Mouse (Mus musculus) liver, postnatal 0 days (tissue): Measurements from ENCODE around the gene Tmem145. TPM values are rescaled to one million over a fixed set of nuclear protein-coding genes. Genes with fewer than 3 reads are reported as not detected.

ENCODE experiments used
- ATAC-seq: fragments of 200-750 bp; cut with Nextera tagmentation; 2 replicates; pipeline ENCODE4 v1.8.0; 2017; ENCODE audit warnings: mild to moderate bottlenecking, moderate library complexity
- DNase-seq: peaks from one replicate; pipeline ENCODE4 v3.0.0-alpha.2; 2016
- H3K27ac ChIP-seq: fragments of 300-500 bp; sonication (generic); 2 replicates; pipeline ENCODE4 v1.5.1; 2014; ENCODE audit warnings: antibody characterized with exemption, moderate library complexity, mild to moderate bottlenecking, low read depth
- H3K27me3 ChIP-seq: fragments of 300-500 bp; sonication (generic); 2 replicates; pipeline ENCODE4 v1.6.1; 2014; ENCODE audit warnings: low read length, control low read depth, mixed read lengths; ENCODE audit not compliant: insufficient read depth
- H3K36me3 ChIP-seq: fragments of 300-500 bp; sonication (generic); replicated peaks from 2 replicates; pipeline ENCODE4 v1.6.1; 2014; ENCODE audit warnings: mild to moderate bottlenecking, control low read depth, low read length, moderate library complexity, mixed read lengths; ENCODE audit not compliant: insufficient read depth
- H3K4me1 ChIP-seq: fragments of 300-500 bp; sonication (generic); 2 replicates; pipeline ENCODE4 v1.6.1; 2014; ENCODE audit warnings: antibody characterized with exemption, mild to moderate bottlenecking, control low read depth; ENCODE audit not compliant: insufficient read depth
- H3K4me2 ChIP-seq: fragments of 300-500 bp; sonication (generic); 2 replicates; pipeline ENCODE4 v1.6.1; 2014; ENCODE audit warnings: low read depth, mild to moderate bottlenecking, low read length, moderate library complexity, mixed read lengths
- H3K4me3 ChIP-seq: fragments of 300-500 bp; sonication (generic); 2 replicates; pipeline ENCODE4 v1.5.1; 2014; ENCODE audit warnings: low read depth, low read length
- H3K9ac ChIP-seq: fragments of 300-500 bp; sonication (generic); replicated peaks from 2 replicates; pipeline ENCODE4 v1.6.1; 2014; ENCODE audit warnings: mild to moderate bottlenecking, moderate library complexity
- H3K9me3 ChIP-seq: fragments of 300-500 bp; sonication (generic); 2 replicates; pipeline ENCODE4 v1.6.1; 2016; ENCODE audit warnings: mild to moderate bottlenecking, control low read depth, low read length, mixed read lengths
- CTCF ChIP-seq: sonication (generic); IDR thresholded peaks from 2 replicates; pipeline ENCODE4 v1.5.1; 2016; ENCODE audit warnings: antibody characterized with exemption, low read depth
- EP300 ChIP-seq: IDR thresholded peaks from 2 replicates; pipeline ENCODE4 v1.6.1; 2016; ENCODE audit warnings: antibody characterized with exemption, low read depth, mild to moderate bottlenecking
- WGBS: fragments of 180-500 bp; shearing (Covaris S2); extraction: QIAGEN DNeasy Blood & Tissue Kit; methylation state at CpG from one replicate; pipeline ENCODE4 v1.1.7; 2014; ENCODE audit not compliant: insufficient replicate concordance; 5-methylcytosine and 5-hydroxymethylcytosine counted together
- polyA plus RNA-seq: library from polyadenylated mRNA; unstranded; fragments of >200 nt; fragmentation: Nextera tagmentation; extraction: Ambion mirVana; gene quantifications from 2 replicates; pipeline ENCODE4 v1.2.1, GENCODE M21; 2015

The Tmem145 gene
- polyA plus RNA-seq, 1 experiment from 2014 or later, result not detected

DNA sequence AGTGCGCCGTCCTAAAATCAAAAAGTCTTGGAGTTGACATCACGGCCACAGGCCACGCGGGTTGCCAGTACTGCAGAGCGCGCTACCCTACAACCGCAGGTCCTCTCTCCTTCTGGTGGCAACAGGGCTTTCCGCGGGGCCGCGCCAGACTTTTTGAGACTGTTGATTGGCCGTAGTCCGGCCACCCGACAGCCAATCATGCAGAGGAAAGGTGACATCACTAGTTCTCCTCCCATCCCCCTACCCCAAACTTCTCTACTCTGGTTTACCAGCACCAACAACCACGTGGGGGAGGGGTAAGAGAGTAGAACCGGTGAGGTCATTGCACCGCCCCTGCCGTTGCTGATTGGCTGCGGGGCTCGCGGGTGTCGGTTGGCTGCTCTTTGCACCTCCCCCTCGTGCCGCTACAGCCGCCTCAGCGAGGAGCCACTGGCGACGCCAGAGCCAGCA is 38.6 kb upstream of the Tmem145 start, which contains the start of gene Cic:
TSS of gene Cic (plus strand) at position 404 of the 450 bp plus-strand sequence.
- no peaks in the 10 kb centered on the region for H3K27me3 ChIP-seq
- no peaks in the 10 kb centered on the region for H3K9me3 ChIP-seq
- TF ChIP-seq EP300 (peak; percentile 13; the same call in 1 of the 2 replicates), CTCF (no peak)
- ATAC-seq (peak; percentile 79), DNase-seq (peak; percentile 98)
- peak within 1 kb of the TSS; percentile 92 for H3K9ac ChIP-seq
- WGBS, result under 1% methylated on average over 29 of the region's 29 CpGs
- peaks cover 37% of the 10 kb centered on the region for H3K4me1 ChIP-seq
- H3K4me3 ChIP-seq, result peak within 1 kb of the TSS; percentile 87
- peaks cover 12% of the 10 kb centered on the region; the same call in 1 of the 2 replicates for H3K36me3 ChIP-seq
- peak within 1 kb of the TSS; percentile 90 for H3K4me2 ChIP-seq
- peak within 1 kb of the TSS; percentile 98 for H3K27ac ChIP-seq

DNA sequence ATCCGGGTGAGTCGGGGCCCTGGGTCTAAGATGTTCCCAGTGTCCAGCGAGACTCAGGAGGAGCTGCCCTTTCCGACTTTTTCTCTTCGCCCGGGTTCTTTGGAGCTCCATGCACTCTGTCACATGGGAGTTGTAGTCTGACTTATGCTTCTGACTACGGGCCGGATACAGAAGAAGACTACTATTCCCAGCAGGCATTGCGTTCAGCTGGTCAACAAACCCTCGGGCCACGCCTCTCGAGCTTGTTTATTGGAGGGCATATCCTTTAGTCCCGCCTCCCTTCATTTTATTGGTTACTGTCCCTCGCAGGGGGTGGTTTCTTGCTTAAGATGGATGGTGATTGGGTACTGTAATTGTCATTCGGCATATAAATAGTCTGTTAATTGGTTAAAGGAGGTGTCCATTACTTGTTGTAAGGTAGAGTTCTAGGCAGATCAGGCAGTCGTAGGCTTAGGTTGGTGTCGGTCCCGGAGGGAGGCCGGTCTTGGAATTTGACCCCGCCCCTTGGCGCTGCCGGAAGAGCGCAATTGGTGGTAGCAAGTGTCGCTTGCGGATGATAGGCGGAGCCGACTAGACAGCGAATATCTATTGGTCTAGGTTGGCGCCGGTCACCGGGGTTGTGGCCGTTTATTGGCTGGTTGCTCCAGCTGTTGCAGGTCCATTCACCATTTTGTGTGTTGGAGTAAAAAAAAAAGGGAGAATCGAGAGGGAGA is 38.0 kb upstream of the Tmem145 start:
- Histone ChIP-seq H3K36me3 (peaks cover 17% of the 10 kb centered on the region), H3K27me3 (no peaks in the 10 kb centered on the region), H3K27ac (peak overlapping the region; percentile 98), H3K9ac (peak overlapping the region; percentile 92), H3K9me3 (no peaks in the 10 kb centered on the region), H3K4me3 (peak overlapping the region; percentile 87), H3K4me2 (peak overlapping the region; percentile 90), H3K4me1 (peaks cover 38% of the 10 kb centered on the region)
- ATAC-seq (peak; percentile 88), DNase-seq (peak; percentile 98)
- TF ChIP-seq EP300 (peak; percentile 82), CTCF (no peak)
- under 1% methylated on average over 33 of the region's 33 CpGs for WGBS

DNA sequence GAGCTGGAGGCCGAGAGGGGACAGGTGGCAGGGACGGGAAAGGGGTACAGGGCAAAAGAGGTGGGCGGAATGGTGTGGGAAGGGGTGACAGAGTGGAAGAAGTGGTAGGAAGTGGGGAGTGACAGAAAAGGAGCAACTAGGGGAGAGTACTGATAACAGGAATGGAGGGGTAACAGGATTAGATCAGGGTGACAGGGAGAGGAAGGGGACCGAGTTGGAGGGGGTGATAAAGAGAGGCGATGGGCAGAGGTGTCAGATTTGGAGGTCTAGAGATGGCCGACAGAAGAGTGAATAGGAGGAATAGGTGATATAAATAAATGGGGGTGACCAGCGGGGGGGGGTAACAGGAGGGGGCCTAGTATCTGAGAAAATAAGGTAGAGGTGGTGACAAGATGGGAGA is 37.3 kb upstream of the Tmem145 start:
- peak overlapping the region; percentile 90 for H3K4me2 ChIP-seq
- TF ChIP-seq CTCF (no peak), EP300 (no peak)
- H3K9ac ChIP-seq, result peak overlapping the region; percentile 92
- peak overlapping the region; percentile 87 for H3K4me3 ChIP-seq
- WGBS, result under 1% methylated on average over 7 of the region's 7 CpGs
- H3K4me1 ChIP-seq, result peaks cover 44% of the 10 kb centered on the region
- ATAC-seq, result no peak
- no peaks in the 10 kb centered on the region for H3K9me3 ChIP-seq
- H3K27me3 ChIP-seq, result no peaks in the 10 kb centered on the region
- DNase-seq, result no peak
- H3K27ac ChIP-seq, result peak overlapping the region; percentile 94
- H3K36me3 ChIP-seq, result peaks cover 17% of the 10 kb centered on the region

DNA sequence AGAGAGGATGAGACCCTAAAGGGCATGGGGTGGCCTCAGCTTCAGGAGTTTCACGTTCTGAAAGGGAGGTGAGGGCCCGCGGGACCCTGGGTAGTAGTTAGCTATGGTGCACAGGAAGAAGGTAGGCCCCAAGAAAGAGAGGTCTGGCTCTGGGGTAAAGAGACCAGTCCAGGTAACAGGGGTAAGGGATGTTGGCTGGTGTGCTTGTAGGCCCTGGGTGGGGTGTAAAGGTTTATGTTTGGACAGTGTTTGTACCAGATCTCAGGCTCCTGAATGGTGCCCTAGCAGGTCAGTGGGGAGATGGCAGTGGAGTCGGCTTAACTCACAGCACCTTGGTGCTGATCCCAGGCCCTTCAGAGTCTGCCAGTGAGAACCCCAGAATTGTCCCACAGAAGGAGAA is 36.9 kb upstream of the Tmem145 start:
- peak overlapping the region; percentile 90 for H3K4me2 ChIP-seq
- DNase-seq (peak; percentile 25), ATAC-seq (no peak)
- TF ChIP-seq CTCF, result no peak
- no peak for TF ChIP-seq EP300
- no peaks in the 10 kb centered on the region for H3K27me3 ChIP-seq
- H3K4me1 ChIP-seq, result peaks cover 43% of the 10 kb centered on the region
- WGBS, result 26% methylated on average over 4 of the region's 4 CpGs
- peak overlapping the region; percentile 92 for H3K9ac ChIP-seq
- H3K4me3 ChIP-seq, result peak overlapping the region; percentile 87
- peak overlapping the region; percentile 94 for H3K27ac ChIP-seq
- no peaks in the 10 kb centered on the region for H3K9me3 ChIP-seq
- peaks cover 17% of the 10 kb centered on the region for H3K36me3 ChIP-seq

DNA sequence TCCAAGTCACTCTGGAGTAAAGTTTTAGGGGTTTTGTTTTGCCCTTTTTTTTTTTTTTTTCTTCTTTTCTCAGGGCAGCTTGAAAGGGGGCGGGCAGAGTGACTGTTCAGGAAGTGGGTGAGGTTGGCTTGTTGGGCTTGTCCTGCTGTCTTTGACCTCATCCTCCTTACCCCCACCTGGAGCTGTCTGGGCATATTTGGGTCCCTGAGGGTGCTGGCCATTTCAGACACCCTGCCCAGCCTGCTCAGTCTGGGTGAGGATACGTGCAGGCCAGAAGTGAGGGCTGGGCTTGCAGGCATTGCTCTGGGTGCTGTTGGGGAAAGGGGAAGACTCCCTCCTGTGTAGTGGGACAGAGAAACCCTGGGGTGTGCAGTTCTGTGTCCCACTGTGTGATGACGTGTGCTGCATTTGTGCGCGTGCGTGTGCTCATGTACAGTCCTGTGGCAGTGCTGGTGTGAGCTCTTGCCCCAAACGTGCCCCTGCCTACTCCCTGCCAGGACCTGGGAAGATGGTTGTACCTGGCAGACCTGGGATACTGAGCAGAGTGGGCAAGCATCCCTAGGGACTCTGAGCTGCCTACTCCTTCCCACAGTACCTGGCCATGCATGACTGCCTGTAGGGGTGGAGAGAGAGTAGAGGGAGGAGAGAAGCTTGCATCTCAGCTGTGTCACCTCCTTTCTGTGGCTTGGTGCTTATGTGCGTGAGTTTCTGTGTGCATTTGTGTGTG is 36.2 kb upstream of the Tmem145 start:
- Histone ChIP-seq H3K9ac (peak overlapping the region; percentile 92), H3K27ac (peak overlapping the region; percentile 94; the same call in 1 of the 2 replicates), H3K4me2 (peak overlapping the region; percentile 90), H3K4me1 (peaks cover 45% of the 10 kb centered on the region), H3K4me3 (peak overlapping the region; percentile 87), H3K27me3 (no peaks in the 10 kb centered on the region), H3K36me3 (peaks cover 18% of the 10 kb centered on the region), H3K9me3 (no peaks in the 10 kb centered on the region)
- DNase-seq (peak; percentile 27), ATAC-seq (no peak)
- TF ChIP-seq EP300 (no peak), CTCF (no peak)
- WGBS, result 50% methylated on average over 8 of the region's 8 CpGs
